Mouse (Mus musculus) liver, embryonic 12.5 days (tissue): Measurements from ENCODE around the gene Grid2ip. TPM values are rescaled to one million over a fixed set of nuclear protein-coding genes. Genes with fewer than 3 reads are reported as not detected.

Experiments used
- ATAC-seq: fragments of 200-750 bp; cut with Nextera tagmentation; 2 replicates; pipeline ENCODE4 v1.8.0; 2017; ENCODE audit warnings: moderate number of reproducible peaks, mild to moderate bottlenecking, moderate library complexity
- H3K27ac ChIP-seq: fragments of 300-500 bp; sonication (generic); 2 replicates; pipeline ENCODE4 v1.5.1; 2016; ENCODE audit warnings: mild to moderate bottlenecking
- H3K27me3 ChIP-seq: fragments of 300-500 bp; sonication (generic); replicated peaks from 2 replicates; pipeline ENCODE4 v1.6.1; 2016; ENCODE audit warnings: mild to moderate bottlenecking, moderate library complexity
- H3K36me3 ChIP-seq: fragments of 300-500 bp; sonication (generic); 2 replicates; pipeline ENCODE4 v1.6.1; 2016; ENCODE audit warnings: mild to moderate bottlenecking, moderate library complexity
- H3K4me1 ChIP-seq: fragments of 300-500 bp; sonication (generic); 2 replicates; pipeline ENCODE4 v1.6.1; 2016
- H3K4me2 ChIP-seq: fragments of 300-500 bp; sonication (generic); 2 replicates; pipeline ENCODE4 v1.6.1; 2016; ENCODE audit warnings: mild to moderate bottlenecking, moderate library complexity
- H3K4me3 ChIP-seq: fragments of 300-500 bp; sonication (generic); 2 replicates; pipeline ENCODE4 v1.5.1; 2016; ENCODE audit warnings: mild to moderate bottlenecking, moderate library complexity
- H3K9ac ChIP-seq: fragments of 300-500 bp; sonication (generic); 2 replicates; pipeline ENCODE4 v1.6.1; 2016; ENCODE audit warnings: mild to moderate bottlenecking, moderate library complexity
- H3K9me3 ChIP-seq: fragments of 300-500 bp; sonication (generic); replicated peaks from 2 replicates; pipeline ENCODE4 v1.6.1; 2016; ENCODE audit warnings: mild to moderate bottlenecking, moderate library complexity
- WGBS: fragments of 180-500 bp; shearing (Covaris S2); methylation state at CpG from one replicate; pipeline ENCODE4 v1.1.7; 2016; ENCODE audit not compliant: insufficient replicate concordance; 5-methylcytosine and 5-hydroxymethylcytosine counted together
- polyA plus RNA-seq: library from polyadenylated mRNA; unstranded; fragments of >200 nt; fragmentation: Nextera tagmentation; extraction: Ambion mirVana; gene quantifications from 2 replicates; pipeline ENCODE4 v1.2.1, GENCODE M21; 2016

Grid2ip gene
- polyA plus RNA-seq, 1 experiment from 2014 or later = 0.04 TPM

GRCm38 (mm10) chr5:143441298-143441697 is 84.2 kb downstream of the Grid2ip start:
- Histone ChIP-seq H3K27ac (no peak overlapping the region), H3K36me3 (no peaks in the 10 kb centered on the region), H3K4me1 (no peaks in the 10 kb centered on the region), H3K9me3 (no peaks in the 10 kb centered on the region), H3K27me3 (no peaks in the 10 kb centered on the region), H3K9ac (no peak overlapping the region), H3K4me2 (no peak overlapping the region), H3K4me3 (no peak overlapping the region)
- ATAC-seq = no peak
- WGBS = 53% methylated on average over 3 of the region's 3 CpGs

- Histone ChIP-seq H3K36me3 (no peaks in the 10 kb centered on the region), H3K9me3 (no peaks in the 10 kb centered on the region), H3K4me2 (no peak overlapping the region), H3K27me3 (no peaks in the 10 kb centered on the region), H3K4me1 (no peaks in the 10 kb centered on the region), H3K4me3 (no peak overlapping the region), H3K9ac (no peak overlapping the region), H3K27ac (no peak overlapping the region)
- 57% methylated on average over 12 of the region's 12 CpGs for WGBS
- ATAC-seq = no peak
Measured at GRCm38 (mm10) chr5:143441753-143442152, 84.6 kb downstream of the Grid2ip start.

Other genes with a start within 250 kb of the Grid2ip start
- 28.5 and 30.1 TPM in 2 replicates for gene Rnf216, start 244.3 kb upstream of the Grid2ip start, polyA plus RNA-seq
- not detected in 2 replicates for gene Olfr718-ps1, start 209.8 kb upstream of the Grid2ip start, polyA plus RNA-seq
- 3.5 and 3.7 TPM in 2 replicates for gene Rbak, start 176.6 kb upstream of the Grid2ip start, polyA plus RNA-seq
- gene Spdye4b, start 176.3 kb upstream of the Grid2ip start, polyA plus RNA-seq = not detected in 2 replicates
- gene Spdye4a, start 130.4 kb upstream of the Grid2ip start, polyA plus RNA-seq = not detected in 2 replicates
- 5.5 TPM in 2 replicates for gene Zfp12, start 122.2 kb upstream of the Grid2ip start, polyA plus RNA-seq
- gene Zfp316, start 87.3 kb upstream of the Grid2ip start, polyA plus RNA-seq = 0.78 and 1.0 TPM in 2 replicates
- not detected in 2 replicates for gene Zfp853, start 63.7 kb upstream of the Grid2ip start, polyA plus RNA-seq
- 43.6 and 44.8 TPM in 2 replicates for gene E130309D02Rik, start 42.0 kb upstream of the Grid2ip start, polyA plus RNA-seq
- 41.9 and 42.9 TPM in 2 replicates for gene Zdhhc4, start 28.1 kb upstream of the Grid2ip start, polyA plus RNA-seq
- 171 and 174 TPM in 2 replicates for gene Kdelr2, start 46.5 kb downstream of the Grid2ip start, polyA plus RNA-seq
- 11.8 and 12.6 TPM in 2 replicates for gene Daglb, start 107.2 kb downstream of the Grid2ip start, polyA plus RNA-seq
- gene Rac1, start 170.7 kb downstream of the Grid2ip start, polyA plus RNA-seq = 254 and 256 TPM in 2 replicates